Mouse (Mus musculus): ENCODE measurements around the gene Cd2. TPM values are rescaled to one million over a fixed set of nuclear protein-coding genes. Genes with fewer than 3 reads are reported as not detected.

Gene Cd2
- 0.17 TPM in 1 of 2 replicates, not detected in the other for polyA plus RNA-seq (2014; fragmentation: Nextera tagmentation; extraction: Ambion mirVana)

DNA sequence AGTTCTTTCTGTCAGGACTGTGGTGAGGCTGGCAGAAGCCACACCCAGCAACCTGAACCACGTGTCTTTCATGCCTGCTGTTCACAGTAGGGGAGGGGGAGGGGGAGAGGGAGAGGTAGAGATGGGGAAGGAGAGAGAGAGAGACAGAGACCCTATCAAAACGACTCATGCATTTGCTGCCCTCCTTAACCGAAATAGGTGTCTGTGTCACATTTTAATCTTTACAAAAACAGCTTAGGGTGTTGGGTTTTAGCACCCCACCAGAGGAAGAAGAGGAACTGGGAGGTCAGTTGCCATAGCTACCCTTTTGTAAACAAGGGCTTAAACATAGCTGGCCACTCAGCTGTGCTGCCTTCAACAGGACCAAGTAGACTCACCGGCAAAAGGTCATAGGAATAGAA lies at the start of gene Cd2:
Cd2 (minus strand) TSS at position 29 of the 401 bp plus-strand sequence.
- H3K4me3 ChIP-seq (ENCODE audit: low read depth, low read length): no peak within 1 kb of the TSS
- no peak for ATAC-seq (ENCODE audit: low read depth)
- H3K9me3 ChIP-seq (ENCODE audit: control insufficient read depth, low read length): no peaks in the 10 kb centered on the region
- H3K27ac ChIP-seq (ENCODE audit: low read depth, low read length): no peak within 1 kb of the TSS
- no peak within 1 kb of the TSS for H3K4me2 ChIP-seq (ENCODE audit: low read depth, low read length)
- no peaks in the 10 kb centered on the region for H3K36me3 ChIP-seq (ENCODE audit: control insufficient read depth, insufficient read depth, low read length)
- H3K4me1 ChIP-seq (ENCODE audit: control insufficient read depth, insufficient read depth, low read length): no peaks in the 10 kb centered on the region
- H3K9ac ChIP-seq (replicated peaks; ENCODE audit: low read depth, low read length): no peak within 1 kb of the TSS
- H3K27me3 ChIP-seq (ENCODE audit: control insufficient read depth, insufficient read depth, low read length): no peaks in the 10 kb centered on the region
- WGBS: 38% methylated on average over 4 of the region's 4 CpGs

DNA sequence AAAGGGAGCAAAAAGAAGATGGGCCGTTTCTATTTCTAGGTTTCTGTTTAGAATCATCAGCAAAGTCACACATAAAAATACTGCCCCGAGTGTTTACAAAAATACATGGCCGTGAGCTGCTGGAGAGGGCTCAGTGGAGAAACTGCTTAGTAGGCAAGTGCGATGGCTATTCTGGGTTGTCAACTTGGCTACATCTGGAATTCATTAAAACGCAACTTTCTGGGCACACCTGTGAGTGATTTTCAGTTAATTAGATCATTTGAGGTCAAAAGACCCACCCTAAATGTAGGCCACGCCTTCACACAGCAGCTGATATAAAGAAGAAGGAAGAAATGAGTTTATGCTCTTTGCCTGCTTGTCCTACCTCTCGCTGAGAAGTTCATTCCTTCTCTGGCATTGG lies 40.9 kb upstream of the Cd2 start:
- 88% methylated on average over 7 of the region's 7 CpGs for WGBS
- Histone ChIP-seq H3K4me2 (ENCODE audit: low read depth, low read length) (no peak overlapping the region), H3K9me3 (ENCODE audit: control insufficient read depth, low read length) (no peaks in the 10 kb centered on the region), H3K4me1 (ENCODE audit: control insufficient read depth, insufficient read depth, low read length) (no peaks in the 10 kb centered on the region), H3K27me3 (ENCODE audit: control insufficient read depth, insufficient read depth, low read length) (no peaks in the 10 kb centered on the region), H3K27ac (ENCODE audit: low read depth, low read length) (no peak overlapping the region), H3K36me3 (ENCODE audit: control insufficient read depth, insufficient read depth, low read length) (no peaks in the 10 kb centered on the region), H3K4me3 (ENCODE audit: low read depth, low read length) (no peak overlapping the region), H3K9ac (replicated peaks; ENCODE audit: low read depth, low read length) (no peak overlapping the region)
- no peak for ATAC-seq (ENCODE audit: low read depth)

DNA sequence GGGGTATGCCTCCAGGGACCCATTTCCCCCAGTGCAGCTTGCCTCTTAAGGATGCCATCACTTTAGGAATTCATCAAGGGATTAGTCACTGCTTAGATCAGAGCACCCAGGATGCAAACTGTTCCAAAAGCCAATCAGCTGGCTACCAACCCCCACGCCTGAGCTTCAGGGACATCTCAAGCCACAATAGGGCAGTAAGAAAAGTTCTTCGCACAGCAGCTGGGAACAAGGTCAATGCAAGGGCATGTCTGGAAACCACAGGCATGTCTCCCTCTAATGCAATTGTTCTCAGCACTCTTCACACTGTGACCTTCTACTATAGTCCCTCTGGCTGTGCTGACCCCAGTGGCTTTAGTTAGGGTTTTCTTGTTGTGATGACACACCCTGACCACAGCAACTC lies 39.5 kb upstream of the Cd2 start:
- WGBS: 58% methylated on average over 2 of the region's 2 CpGs
- ATAC-seq (ENCODE audit: low read depth): no peak
- Histone ChIP-seq H3K4me2 (ENCODE audit: low read depth, low read length) (no peak overlapping the region), H3K9ac (replicated peaks; ENCODE audit: low read depth, low read length) (no peak overlapping the region), H3K9me3 (ENCODE audit: control insufficient read depth, low read length) (no peaks in the 10 kb centered on the region), H3K36me3 (ENCODE audit: control insufficient read depth, insufficient read depth, low read length) (no peaks in the 10 kb centered on the region), H3K27me3 (ENCODE audit: control insufficient read depth, insufficient read depth, low read length) (no peaks in the 10 kb centered on the region), H3K4me1 (ENCODE audit: control insufficient read depth, insufficient read depth, low read length) (no peaks in the 10 kb centered on the region), H3K4me3 (ENCODE audit: low read depth, low read length) (no peak overlapping the region), H3K27ac (ENCODE audit: low read depth, low read length) (no peak overlapping the region)

DNA sequence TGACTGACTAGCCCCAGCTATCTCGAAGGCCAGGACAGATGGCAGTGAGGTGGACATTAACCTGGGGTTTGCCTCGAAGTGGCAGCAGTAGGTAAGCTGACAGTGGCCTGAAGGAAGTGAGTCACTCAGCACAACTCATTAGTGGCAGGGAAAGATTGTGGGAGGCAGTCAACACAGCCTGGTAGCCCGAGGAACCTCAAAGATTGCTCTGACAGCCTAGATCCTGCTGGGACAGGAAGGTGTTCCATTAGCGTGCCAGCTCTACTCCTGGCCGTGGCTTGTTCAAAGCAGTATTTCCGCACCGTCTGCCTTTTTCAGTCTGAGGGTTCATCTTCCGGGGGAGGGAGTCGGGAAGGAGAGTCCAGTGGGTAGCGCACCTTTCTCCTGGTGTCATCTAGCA lies 34.7 kb upstream of the Cd2 start:
- Histone ChIP-seq H3K4me1 (ENCODE audit: control insufficient read depth, insufficient read depth, low read length) (no peaks in the 10 kb centered on the region), H3K27ac (ENCODE audit: low read depth, low read length) (no peak overlapping the region), H3K9ac (replicated peaks; ENCODE audit: low read depth, low read length) (no peak overlapping the region), H3K36me3 (ENCODE audit: control insufficient read depth, insufficient read depth, low read length) (no peaks in the 10 kb centered on the region), H3K4me2 (ENCODE audit: low read depth, low read length) (no peak overlapping the region), H3K27me3 (ENCODE audit: control insufficient read depth, insufficient read depth, low read length) (no peaks in the 10 kb centered on the region), H3K9me3 (ENCODE audit: control insufficient read depth, low read length) (no peaks in the 10 kb centered on the region), H3K4me3 (ENCODE audit: low read depth, low read length) (no peak overlapping the region)
- 82% methylated on average over 10 of the region's 10 CpGs for WGBS
- ATAC-seq (ENCODE audit: low read depth): no peak

DNA sequence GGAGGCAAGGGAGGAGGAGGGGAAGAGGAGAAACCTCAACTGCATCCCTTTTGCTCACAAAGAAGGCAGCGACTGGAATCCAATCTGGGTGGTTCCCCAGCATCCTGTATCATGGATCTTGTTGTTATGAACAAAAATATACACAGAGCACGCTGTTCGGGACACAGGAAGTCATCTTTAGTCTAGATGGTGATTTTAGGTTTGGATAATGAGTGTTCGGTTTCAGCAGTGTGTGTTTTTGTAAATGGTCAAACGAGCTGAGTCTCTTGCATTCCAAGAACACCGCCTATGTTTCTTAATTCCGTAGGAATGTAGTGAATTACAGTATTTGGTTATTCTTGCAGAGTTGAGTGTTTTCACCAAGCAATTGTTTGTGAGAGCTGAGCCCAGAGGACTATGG lies 33.1 kb upstream of the Cd2 start:
- no peak for ATAC-seq (ENCODE audit: low read depth)
- Histone ChIP-seq H3K4me2 (ENCODE audit: low read depth, low read length) (no peak overlapping the region), H3K27ac (ENCODE audit: low read depth, low read length) (no peak overlapping the region), H3K36me3 (ENCODE audit: control insufficient read depth, insufficient read depth, low read length) (no peaks in the 10 kb centered on the region), H3K27me3 (ENCODE audit: control insufficient read depth, insufficient read depth, low read length) (no peaks in the 10 kb centered on the region), H3K9ac (replicated peaks; ENCODE audit: low read depth, low read length) (no peak overlapping the region), H3K9me3 (ENCODE audit: control insufficient read depth, low read length) (no peaks in the 10 kb centered on the region), H3K4me3 (ENCODE audit: low read depth, low read length) (no peak overlapping the region), H3K4me1 (ENCODE audit: control insufficient read depth, insufficient read depth, low read length) (no peaks in the 10 kb centered on the region)
- WGBS: 82% methylated on average over 7 of the region's 7 CpGs

DNA sequence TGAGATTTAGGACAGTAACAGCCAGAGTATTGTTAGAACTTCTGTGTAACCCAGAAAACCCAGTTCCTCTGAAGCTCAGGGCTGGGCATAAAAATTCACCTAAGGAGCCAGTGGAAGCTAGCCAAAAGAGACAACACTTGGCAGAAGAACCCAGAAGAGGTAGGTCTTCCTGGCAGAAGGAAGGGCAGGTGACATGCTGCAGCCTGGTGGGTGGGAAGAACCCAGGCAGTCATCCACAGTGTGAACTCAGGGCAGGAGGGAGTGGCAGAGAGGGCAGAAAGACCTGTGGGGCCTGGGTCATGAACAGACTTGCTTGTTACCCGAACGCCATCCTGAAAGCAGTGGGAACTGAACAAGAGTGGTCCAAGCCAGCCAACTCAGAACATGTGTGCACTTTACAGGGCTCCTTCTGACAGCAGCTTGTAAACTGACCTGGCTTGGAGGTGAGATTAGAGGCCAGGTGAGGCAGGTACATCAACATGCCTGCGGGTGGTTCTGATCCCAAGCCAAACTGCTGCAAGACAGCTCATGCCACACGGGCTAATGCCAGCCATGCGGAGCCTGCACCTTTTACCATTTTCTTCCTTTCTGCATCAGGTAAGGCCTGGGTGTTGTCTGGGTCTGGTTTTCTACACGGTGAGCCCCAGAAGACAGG lies 30.9 kb upstream of the Cd2 start:
- Histone ChIP-seq H3K27me3 (ENCODE audit: control insufficient read depth, insufficient read depth, low read length) (no peaks in the 10 kb centered on the region), H3K9me3 (ENCODE audit: control insufficient read depth, low read length) (no peaks in the 10 kb centered on the region), H3K4me1 (ENCODE audit: control insufficient read depth, insufficient read depth, low read length) (no peaks in the 10 kb centered on the region), H3K36me3 (ENCODE audit: control insufficient read depth, insufficient read depth, low read length) (no peaks in the 10 kb centered on the region), H3K4me3 (ENCODE audit: low read depth, low read length) (no peak overlapping the region), H3K9ac (replicated peaks; ENCODE audit: low read depth, low read length) (no peak overlapping the region), H3K4me2 (ENCODE audit: low read depth, low read length) (no peak overlapping the region), H3K27ac (ENCODE audit: low read depth, low read length) (no peak overlapping the region)
- 96% methylated on average over 6 of the region's 6 CpGs for WGBS
- no peak for ATAC-seq (ENCODE audit: low read depth)

DNA sequence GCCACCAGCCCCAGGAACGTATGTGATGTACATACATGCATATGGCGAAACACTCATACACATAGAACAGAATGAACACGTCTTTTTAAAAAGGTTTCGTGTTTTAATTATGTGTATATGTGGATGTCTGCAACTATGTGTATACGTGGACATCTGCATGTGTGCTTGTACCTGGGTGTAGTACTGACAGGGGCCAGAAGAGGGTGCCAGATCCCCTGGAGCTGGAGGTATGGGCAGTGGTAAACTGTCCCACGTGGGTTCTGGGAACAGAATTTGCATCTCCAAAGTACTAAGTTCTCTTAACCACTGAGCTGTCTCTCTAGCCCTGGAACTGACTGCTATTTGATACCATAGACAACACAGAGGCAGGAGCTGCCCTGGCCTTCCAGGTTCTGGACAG lies 30.4 kb upstream of the Cd2 start:
- H3K36me3 ChIP-seq (ENCODE audit: control insufficient read depth, insufficient read depth, low read length): no peaks in the 10 kb centered on the region
- no peak overlapping the region for H3K27ac ChIP-seq (ENCODE audit: low read depth, low read length)
- 74% methylated on average over 6 of the region's 6 CpGs for WGBS
- no peak overlapping the region for H3K4me2 ChIP-seq (ENCODE audit: low read depth, low read length)
- no peaks in the 10 kb centered on the region for H3K27me3 ChIP-seq (ENCODE audit: control insufficient read depth, insufficient read depth, low read length)
- no peak for ATAC-seq (ENCODE audit: low read depth)
- H3K4me3 ChIP-seq (ENCODE audit: low read depth, low read length): no peak overlapping the region
- no peak overlapping the region for H3K9ac ChIP-seq (replicated peaks; ENCODE audit: low read depth, low read length)
- H3K9me3 ChIP-seq (ENCODE audit: control insufficient read depth, low read length): no peaks in the 10 kb centered on the region
- H3K4me1 ChIP-seq (ENCODE audit: control insufficient read depth, insufficient read depth, low read length): no peaks in the 10 kb centered on the region

DNA sequence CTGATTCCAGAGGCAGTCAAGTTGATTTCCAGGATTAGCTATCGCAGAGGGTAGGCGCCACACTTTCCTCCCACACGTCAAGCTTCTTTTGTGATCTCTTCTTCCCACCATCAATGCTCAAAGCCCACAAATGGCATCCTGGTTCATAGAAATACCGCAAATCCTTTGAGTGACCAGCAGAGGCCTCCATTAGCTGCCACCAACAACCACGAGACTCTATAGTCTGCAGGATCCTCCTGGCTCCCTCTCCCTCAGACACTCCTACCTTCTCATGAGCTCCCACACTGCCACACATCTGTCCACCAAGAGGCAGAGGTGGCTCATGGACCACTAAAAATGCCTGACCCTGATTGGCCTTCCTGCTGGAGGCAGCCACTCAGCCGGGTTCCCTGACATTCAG lies 27.2 kb upstream of the Cd2 start:
- 84% methylated on average over 6 of the region's 6 CpGs for WGBS
- no peaks in the 10 kb centered on the region for H3K36me3 ChIP-seq (ENCODE audit: control insufficient read depth, insufficient read depth, low read length)
- no peaks in the 10 kb centered on the region for H3K4me1 ChIP-seq (ENCODE audit: control insufficient read depth, insufficient read depth, low read length)
- ATAC-seq (ENCODE audit: low read depth): no peak
- H3K4me2 ChIP-seq (ENCODE audit: low read depth, low read length): no peak overlapping the region
- H3K9ac ChIP-seq (replicated peaks; ENCODE audit: low read depth, low read length): no peak overlapping the region
- no peak overlapping the region for H3K27ac ChIP-seq (ENCODE audit: low read depth, low read length)
- H3K27me3 ChIP-seq (ENCODE audit: control insufficient read depth, insufficient read depth, low read length): no peaks in the 10 kb centered on the region
- no peaks in the 10 kb centered on the region for H3K9me3 ChIP-seq (ENCODE audit: control insufficient read depth, low read length)
- no peak overlapping the region for H3K4me3 ChIP-seq (ENCODE audit: low read depth, low read length)

DNA sequence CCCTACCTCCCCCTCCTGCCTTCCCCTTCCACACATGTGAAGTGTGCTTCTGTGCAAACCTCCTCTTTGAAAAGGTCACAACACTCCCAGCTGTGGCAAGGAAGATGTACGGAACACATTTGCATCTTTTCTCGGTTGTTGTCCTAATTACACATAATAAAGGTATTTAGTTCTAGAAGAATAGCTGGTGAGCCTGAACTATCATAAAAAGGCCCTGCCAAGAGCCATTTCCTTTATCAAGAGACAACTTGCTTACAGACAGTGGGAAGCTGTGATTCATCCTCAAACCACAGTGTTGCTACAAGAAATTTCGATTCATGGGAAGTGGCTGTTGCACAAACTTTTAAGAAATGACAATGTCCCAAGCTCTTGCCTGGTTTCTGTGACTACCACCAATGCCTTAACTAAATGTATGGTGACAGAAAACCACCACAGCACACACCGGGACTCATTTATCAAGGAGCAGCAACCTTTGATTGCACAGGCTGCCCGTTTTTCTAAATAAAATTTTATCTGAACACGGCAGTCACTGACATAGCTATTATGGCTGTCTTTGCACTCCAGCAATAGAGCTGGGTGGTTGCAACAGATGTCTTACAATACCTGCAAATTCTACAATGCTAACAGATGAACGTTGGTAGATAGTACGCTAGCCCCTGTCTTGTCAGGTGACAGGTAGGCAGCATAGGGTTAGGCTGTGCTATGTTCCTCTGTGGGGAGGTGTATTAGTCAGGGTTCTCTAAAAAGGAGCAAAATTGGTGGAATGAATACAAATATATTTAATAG lies 25.7 kb upstream of the Cd2 start:
- H3K27me3 ChIP-seq (ENCODE audit: control insufficient read depth, insufficient read depth, low read length): no peaks in the 10 kb centered on the region
- WGBS: 61% methylated on average over 8 of the region's 8 CpGs
- H3K4me2 ChIP-seq (ENCODE audit: low read depth, low read length): no peak overlapping the region
- no peak overlapping the region for H3K9ac ChIP-seq (replicated peaks; ENCODE audit: low read depth, low read length)
- no peak overlapping the region for H3K4me3 ChIP-seq (ENCODE audit: low read depth, low read length)
- no peak for ATAC-seq (ENCODE audit: low read depth)
- H3K36me3 ChIP-seq (ENCODE audit: control insufficient read depth, insufficient read depth, low read length): no peaks in the 10 kb centered on the region
- H3K9me3 ChIP-seq (ENCODE audit: control insufficient read depth, low read length): no peaks in the 10 kb centered on the region
- H3K27ac ChIP-seq (ENCODE audit: low read depth, low read length): no peak overlapping the region
- no peaks in the 10 kb centered on the region for H3K4me1 ChIP-seq (ENCODE audit: control insufficient read depth, insufficient read depth, low read length)

All from neural tube, embryonic 14.5 days (tissue).